Mouse (Mus musculus) kidney, adult 8-10 months (tissue): ENCODE results near the gene Hs2st1.
A peak's percentile ranks its signal among the peaks of the same experiment; 100 is the strongest.

ENCODE experiments used
- DNase-seq, 2 experiments: peaks; one replicate each; pipeline ENCODE4 v3.0.0; 2022

Gene Hs2st1

GRCm38 (mm10) chr3:144496762-144497161, 73.2 kb downstream of the Hs2st1 start:
- no peak for DNase-seq

DNA sequence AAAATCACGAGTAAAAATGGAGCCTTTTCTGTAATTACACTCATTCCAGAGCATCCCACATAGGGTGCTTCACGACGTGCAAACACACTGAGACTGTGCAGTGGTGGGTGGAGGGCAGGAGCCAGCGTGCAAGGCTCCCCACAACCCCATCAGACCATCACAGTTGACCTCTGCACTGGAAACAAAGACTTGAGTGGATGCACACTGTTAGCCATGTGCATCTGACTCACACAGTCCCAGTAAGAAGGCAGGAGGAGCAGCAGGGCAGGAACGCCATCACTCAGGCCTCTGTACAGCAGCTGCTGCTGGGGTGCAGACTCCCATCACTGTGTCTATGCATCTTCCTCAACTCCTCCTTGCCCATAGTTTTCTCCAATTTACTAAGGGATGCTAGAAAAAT, 75.1 kb downstream of the Hs2st1 start:
- no peak for DNase-seq

GRCm38 (mm10) chr3:144488787-144489186, 81.2 kb downstream of the Hs2st1 start:
- DNase-seq, result no peak

DNA sequence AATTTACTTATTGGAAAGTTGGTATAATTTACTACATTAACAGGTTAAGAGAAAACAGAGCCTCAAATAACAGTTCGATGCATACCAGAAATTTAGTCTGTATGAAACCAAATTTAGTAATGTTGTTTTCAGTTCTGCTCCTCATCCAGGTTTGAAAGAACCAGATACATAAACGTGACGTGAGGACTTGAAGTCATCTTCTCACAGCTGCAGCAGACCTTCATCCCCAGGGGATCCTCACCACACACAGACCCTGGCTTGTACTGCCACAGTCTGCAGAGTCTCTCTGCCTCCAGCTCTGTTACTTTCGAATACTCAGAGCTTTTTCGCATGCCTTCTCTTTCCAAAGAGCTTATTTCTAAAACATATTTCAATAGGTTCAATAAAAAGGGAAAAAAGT, 89.4 kb downstream of the Hs2st1 start:
- DNase-seq, result no peak

DNA sequence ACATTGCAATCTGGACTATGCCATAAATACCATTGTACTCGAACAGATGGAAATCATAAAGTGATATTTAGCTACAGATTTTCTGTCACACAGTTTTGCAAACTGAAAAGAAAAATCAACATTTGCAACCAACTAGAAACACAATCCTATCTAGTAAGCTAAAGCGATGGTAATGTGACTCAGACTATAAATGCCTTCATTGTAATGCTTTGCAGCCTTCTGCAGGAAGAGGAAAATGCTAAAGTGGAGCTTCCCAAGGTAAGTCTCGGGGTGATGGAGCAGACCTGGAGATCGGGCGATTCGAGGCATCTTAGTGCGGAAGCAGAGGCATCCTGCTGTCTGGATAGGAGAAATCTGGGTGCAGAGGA, 91.6 kb downstream of the Hs2st1 start:
- no peak for DNase-seq

- DNase-seq, result no peak
Measured at GRCm38 (mm10) chr3:144477707-144478426, 92.1 kb downstream of the Hs2st1 start.

DNA sequence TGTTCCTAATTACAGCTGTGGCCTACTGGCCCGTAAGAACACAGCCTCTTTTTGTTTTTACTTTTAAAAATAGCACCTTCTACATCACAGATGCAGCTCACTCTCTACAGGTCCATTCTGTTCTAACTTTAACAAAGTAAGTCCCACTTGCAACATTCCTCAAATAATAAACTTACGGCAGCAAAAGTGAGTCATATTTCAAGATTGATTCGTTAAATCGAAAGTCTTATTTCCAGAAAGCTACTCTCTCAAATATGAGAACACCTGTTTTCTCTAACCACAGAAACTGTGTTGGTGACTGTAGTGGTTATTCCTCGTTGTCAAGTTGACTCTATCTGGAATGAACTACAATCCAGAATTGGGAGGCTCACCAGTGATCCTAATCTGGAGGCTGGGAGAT, 94.1 kb downstream of the Hs2st1 start:
- no peak for DNase-seq

DNA sequence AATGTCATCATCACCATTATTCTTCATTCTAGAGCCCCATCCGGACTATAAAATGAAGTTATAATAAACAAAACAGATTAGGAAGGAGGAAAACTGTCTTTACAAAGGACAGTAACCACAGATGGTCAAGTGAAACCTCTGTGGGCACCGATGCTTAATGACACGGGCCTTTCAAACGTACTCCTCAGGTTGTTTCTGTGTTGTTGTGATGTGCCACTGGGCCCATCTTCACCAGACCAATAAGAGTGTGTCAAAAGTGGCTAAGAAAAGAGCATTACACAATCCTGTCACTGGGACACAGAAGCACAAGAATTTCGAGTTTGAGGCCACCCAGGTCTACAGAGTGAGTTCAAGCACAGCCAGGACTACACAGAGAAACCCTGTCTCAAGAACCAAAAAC, 95.3 kb downstream of the Hs2st1 start:
- DNase-seq, result no peak

DNA sequence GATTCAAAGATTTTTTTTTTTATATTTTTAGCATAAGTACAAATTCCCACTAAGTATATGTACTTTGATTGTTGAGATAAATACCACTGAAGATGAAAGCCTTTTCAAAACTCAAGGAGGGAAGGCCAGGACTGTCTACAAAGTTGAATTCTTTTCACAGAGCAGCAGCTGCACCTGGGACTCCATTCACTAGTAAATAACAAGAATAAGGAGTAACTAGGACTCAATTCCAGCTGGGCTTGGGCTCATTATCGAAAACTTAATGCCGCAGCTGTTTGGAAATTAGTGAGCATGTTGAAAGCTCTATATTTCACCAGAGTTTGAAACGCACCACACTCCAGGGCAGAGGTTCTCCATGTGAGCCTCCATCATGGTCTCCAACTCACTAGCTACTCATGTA, 98.0 kb downstream of the Hs2st1 start:
- no peak for DNase-seq

- no peak for DNase-seq
Measured at GRCm38 (mm10) chr3:144470901-144471300, 99.1 kb downstream of the Hs2st1 start.

DNA sequence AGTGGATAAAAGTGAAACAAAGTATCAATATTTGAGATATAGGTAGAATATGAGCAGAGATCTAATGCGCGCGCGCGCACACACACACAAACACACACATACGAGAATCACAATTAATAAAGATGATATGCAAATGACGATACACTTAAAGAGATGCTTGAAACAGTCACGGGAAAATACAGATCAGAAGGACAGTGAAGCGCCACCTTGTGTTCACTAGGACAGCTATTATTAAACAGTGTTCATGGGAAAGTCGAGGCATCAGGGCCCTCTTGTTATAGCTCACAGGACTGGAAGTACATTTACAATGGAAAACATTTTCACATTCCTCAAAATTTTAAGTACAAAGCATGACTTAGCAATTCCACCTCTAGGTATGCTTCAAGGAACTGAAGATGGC, 102.5 kb downstream of the Hs2st1 start:
- no peak for DNase-seq

DNA sequence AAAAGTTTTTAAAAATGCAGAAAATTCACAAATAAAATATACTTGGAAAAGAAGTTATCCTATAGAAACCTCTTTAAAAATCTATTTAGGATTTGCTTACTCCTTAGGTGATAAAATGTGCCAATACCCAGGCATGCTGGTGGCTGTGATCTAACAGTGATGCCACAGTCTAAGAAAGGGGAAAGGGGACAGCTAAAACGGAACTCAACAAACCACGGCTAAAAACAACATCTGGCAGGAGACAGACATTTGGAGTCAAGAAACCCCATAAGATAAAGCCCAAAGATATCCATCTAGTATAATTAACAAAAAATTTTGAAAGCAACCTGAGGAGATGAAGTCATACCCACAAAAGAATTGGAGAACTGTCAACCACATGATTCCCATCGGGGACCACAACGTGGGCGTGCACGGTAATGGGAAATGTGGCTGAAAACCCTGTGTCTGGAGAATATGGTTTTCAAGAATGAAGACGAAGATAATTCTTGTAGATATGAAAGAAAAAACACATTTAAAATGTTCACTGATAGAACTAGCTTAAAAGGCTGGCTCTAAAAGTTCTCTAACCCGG, 103.8 kb downstream of the Hs2st1 start:
- DNase-seq, result no peak

DNA sequence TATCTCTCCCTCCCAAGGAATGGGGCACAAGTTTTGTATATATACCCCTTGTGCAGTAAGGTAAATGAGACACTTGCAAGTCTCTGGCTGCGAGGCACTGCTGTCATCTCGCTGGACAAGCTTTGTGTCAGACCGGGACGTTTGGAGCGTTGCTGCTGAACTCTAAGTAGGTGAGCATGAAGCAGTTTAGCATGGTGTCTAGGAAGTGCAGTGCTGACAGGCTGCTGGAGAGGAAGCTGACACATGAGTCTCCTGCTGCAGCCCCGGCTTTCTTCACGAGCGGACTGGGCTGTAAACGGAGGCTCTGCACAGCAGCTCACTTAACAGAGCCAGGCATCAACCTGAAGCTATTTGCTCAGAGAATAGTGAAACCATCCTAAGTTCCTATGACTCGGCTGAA, 107.3 kb downstream of the Hs2st1 start:
- DNase-seq, result no peak

- DNase-seq, result no peak
Measured at GRCm38 (mm10) chr3:144460183-144460788, 109.7 kb downstream of the Hs2st1 start.

DNA sequence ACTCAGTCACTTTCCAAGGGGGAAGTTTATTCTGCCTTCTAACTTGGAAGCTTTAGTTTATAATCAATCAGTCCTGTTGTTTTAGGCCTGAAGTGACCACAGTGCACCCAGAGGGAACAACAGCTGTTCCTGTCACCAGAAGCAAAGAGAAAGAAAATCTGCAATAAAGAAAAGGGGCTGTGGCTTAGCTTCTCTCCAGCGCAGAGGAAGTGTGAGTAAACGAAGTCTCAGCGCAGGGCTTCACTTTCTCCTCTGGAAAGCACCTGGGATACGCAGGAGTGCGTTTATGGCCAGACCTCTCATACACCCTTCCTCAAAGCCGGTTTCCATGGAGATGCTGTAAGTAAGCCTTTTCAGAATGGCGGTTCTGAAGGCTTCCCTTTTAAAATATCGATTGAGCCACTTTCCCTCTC, 110.7 kb downstream of the Hs2st1 start:
- no peak for DNase-seq

DNA sequence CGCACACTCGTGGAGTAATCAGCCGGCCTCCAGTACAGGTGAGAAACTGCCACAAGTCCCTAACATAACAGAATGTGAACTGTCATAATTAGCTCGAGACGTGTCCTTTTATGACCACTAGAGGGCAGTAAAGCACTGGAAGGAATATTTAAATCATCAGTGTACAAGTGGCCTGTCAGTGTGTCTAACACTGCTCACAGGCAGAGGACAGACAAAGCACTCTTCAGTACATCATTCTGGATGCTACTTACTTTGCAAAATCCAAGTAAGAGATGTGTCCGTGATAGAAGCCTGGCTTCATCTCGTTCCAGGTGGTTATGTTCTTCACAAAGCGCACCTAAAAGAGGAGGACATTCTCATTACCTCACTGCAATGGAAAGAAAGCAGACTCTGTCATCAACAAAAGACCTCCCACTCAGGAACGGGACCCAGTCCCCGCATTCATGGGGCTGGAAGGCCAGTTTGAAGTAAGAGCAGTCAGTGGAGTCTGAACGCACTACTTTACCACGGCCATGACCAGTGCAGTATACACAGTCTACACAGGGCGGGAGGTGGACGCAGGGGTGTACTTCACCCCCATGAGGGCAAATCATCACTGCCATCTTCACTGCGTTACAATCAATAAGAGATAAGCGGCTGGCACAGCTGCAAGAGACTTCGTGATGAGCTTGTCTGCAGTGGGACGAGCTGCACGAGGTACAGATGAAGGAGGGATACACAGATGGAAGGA, 116.1 kb downstream of the Hs2st1 start:
- DNase-seq, result peak; percentile 43 to 45

- no peak for DNase-seq
Measured at GRCm38 (mm10) chr3:144448977-144449376, 121.0 kb downstream of the Hs2st1 start.

GRCm38 (mm10) chr3:144447917-144448316, 122.1 kb downstream of the Hs2st1 start:
- DNase-seq, result no peak

GRCm38 (mm10) chr3:144446081-144446634, 123.8 kb downstream of the Hs2st1 start:
- DNase-seq, result no peak

DNA sequence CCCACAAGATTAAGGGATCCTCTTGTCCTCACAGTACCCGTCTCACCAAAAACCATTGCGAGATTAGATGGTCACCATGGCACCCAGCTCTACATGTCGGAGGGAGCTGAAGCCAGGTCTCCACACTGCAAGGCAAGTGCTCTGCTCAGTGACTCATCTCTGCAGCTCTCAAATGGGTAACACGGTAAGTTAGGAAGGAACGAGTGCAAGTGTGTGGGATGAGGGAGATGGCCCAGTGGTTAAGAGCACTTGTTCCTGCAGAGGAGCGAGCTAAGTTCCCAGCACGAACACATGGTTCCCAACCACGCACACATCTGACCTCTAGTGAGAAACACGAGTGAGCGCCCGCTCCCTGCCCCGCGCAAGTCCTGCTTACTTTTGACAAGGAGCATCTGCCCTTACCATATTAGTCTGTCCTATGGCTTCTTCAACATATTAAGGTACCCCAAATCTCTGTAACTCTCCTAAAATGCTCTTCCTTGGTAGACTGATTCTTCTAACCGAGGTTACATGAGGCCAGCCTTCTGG, 132.0 kb downstream of the Hs2st1 start:
- no peak for DNase-seq

DNA sequence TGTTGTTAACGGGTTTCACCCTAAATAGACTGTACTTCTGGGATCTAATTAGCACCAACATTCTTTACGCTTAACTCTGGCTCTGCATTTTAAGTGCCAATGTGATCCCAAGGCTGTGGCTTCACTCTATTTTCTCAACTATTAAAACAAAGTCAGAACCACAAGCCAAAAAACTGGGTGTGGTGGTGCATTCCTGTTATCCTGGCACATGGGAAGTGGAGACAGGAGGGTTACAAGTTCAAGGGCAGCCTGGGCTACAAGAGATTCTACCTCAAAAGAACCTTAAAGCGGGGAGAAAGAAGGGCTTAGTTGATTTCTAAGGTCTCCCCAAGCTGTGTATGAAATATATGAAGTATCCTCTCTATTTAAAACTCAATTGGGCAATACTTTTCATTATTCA, 133.9 kb downstream of the Hs2st1 start:
- DNase-seq, result no peak

DNA sequence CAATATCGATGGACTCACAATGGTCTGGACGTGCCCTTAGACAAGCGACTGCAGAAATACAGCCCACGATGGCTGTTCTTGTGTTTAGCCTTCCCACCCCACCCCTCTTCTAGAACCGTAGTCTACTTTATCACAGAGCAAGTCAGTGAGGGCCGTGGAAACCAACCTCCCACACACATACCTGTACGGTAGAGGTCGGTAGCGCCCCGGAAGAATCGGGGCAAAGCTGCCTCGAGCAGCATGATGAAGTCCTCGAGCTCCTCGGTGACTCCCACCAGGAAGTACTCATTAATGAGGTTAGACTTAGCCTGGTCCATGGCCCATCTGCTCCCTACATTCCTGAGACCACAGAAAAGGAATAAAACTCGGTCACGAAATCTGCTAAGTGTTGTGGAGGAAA, 134.7 kb downstream of the Hs2st1 start:
- DNase-seq, result no peak

DNA sequence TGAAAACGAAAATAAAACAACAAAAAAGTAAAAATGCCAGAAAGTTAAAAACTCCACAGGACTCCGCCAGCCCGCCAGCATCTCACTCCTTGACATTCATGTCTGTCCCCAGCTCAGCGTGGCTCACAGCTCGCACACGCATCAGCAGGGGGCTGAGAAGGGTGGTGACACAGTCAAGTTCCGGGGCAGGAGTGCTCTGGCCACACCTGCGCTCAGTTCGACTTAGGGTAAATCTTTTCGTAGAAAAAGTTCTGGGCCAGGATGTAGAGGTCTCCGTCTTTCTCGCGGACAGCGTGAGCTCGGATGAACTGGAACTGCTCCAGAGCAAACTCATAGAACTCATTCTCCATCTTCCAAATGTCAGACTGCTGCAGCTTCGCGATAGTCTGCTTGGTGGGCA, 135.7 kb downstream of the Hs2st1 start:
- DNase-seq, result no peak
